Mouse (Mus musculus): ENCODE data around the gene Uvrag. TPM values are rescaled to one million over a fixed set of nuclear protein-coding genes. Genes with fewer than 3 reads are reported as not detected.
A peak's percentile ranks its signal among the peaks of the same experiment; 100 is the strongest.

Gene Uvrag
- 40.2 and 40.8 TPM in 2 replicates for polyA plus RNA-seq (2011; ENCODE audit: insufficient read length, low read depth, missing spikeins)

DNA sequence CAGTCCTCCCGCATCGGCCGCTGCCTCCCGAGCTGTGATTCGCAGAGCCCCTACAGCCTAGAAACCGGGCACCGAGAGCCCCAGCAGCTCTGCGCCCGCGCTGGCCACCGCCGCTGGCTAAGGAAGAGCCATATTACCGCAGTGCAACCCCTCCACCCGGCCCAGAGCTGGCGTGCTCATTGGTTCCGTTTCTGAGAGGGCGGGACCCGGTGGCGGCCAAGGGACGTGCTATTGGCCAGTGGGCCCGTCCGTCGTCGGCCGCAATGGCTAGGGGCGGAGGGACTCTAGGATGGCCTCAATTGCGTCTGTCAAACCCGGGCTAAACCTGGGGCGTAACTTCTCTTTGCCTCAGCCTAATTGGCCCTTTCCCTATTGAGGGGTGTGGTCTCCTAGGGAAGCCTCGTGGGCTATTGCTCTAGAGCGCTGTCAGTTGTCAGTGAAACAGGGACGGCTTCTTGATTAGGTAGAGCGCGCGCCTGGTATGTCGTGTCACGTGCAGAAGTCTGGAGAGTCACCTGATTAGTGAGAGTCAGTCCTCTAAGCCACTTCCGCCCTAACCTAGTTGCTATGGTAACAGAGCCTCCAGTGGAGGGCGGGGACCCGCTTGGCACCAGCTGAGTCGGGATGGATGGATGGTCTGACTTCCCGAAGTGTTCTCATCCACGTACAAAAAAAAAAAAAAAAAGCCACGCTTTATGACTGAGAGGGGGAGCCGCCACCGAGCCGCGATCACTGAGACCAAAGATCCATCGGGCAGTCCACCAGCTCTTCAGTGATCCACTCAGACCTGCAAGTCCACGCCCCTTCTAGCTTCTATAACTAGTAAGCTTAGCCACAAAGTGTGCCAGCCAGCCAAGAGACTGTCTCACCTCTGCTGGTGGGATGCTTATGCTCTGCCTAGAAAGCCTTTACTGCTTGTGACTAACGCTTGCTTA lies at the start of gene Uvrag:
Gene Uvrag (minus strand): TSS at position 158 of the 935 bp plus-strand sequence.
- Histone ChIP-seq H3K4me1 (ENCODE audit: control insufficient read depth, insufficient read depth, low read length) (peaks cover 10% of the 10 kb centered on the region), H3K27ac (ENCODE audit: insufficient read depth, low read length) (peak within 1 kb of the TSS; percentile 60), H3K4me3 (ENCODE audit: insufficient read depth, low read length) (peak within 1 kb of the TSS; percentile 90)
- TF ChIP-seq CTCF (IDR thresholded peaks at IDR 0.05; ENCODE audit: borderline replicate concordance, insufficient read depth, low read length) (no peak), POLR2A (IDR thresholded peaks at IDR 0.05; ENCODE audit: low read depth, low read length) (peak; percentile 91)

DNA sequence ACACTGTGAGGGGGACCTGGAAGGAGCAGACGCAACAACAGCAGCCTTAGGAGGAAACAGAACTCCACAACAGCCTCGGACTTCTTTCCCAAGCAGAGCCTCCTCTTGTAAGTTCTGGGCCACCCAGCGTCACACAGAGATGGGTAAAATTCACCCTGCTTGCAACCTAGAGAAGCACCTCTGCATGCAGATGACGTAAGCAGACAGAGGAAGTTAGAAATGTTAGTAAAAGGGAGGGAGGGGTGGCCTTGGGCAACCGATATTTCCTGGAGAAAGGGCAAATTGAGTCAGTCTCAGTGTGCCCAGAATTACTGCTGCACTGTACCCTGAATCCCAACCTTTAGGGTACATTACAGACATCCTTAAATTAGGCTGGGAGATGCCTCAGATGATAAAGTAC lies 48.9 kb upstream of the Uvrag start:
- TF ChIP-seq CTCF (IDR thresholded peaks at IDR 0.05; ENCODE audit: borderline replicate concordance, insufficient read depth, low read length), result no peak
- TF ChIP-seq POLR2A (IDR thresholded peaks at IDR 0.05; ENCODE audit: low read depth, low read length), result no peak
- H3K4me1 ChIP-seq (ENCODE audit: control insufficient read depth, insufficient read depth, low read length), result no peaks in the 10 kb centered on the region
- H3K4me3 ChIP-seq (ENCODE audit: insufficient read depth, low read length), result no peak overlapping the region
- H3K27ac ChIP-seq (ENCODE audit: insufficient read depth, low read length), result no peak overlapping the region

DNA sequence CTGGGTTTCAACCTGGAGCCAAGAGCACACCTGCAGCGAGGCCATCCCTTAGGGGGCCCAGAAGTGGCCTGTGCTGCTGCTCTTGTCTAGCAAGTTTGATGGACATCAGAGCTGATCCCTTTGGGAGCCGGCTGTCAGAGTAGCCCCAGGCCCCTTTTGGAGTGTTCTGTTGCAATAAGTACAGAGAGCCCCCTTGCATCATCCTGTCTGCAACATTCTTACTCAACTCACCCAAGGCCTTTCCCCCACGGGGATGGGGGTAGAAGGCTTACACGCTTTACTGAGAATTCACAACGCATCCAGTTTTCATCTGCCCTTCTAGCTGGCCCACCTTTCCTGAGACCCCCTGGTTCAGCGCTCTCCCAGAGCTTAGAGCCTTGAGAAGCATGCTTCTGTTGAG lies 47.7 kb upstream of the Uvrag start:
- no peaks in the 10 kb centered on the region for H3K4me1 ChIP-seq (ENCODE audit: control insufficient read depth, insufficient read depth, low read length)
- no peak overlapping the region for H3K27ac ChIP-seq (ENCODE audit: insufficient read depth, low read length)
- H3K4me3 ChIP-seq (ENCODE audit: insufficient read depth, low read length), result no peak overlapping the region
- TF ChIP-seq POLR2A (IDR thresholded peaks at IDR 0.05; ENCODE audit: low read depth, low read length) (no peak), CTCF (IDR thresholded peaks at IDR 0.05; ENCODE audit: borderline replicate concordance, insufficient read depth, low read length) (no peak)

GRCm38 (mm10) chr7:99187451-99187850 lies 46.5 kb upstream of the Uvrag start:
- TF ChIP-seq CTCF (IDR thresholded peaks at IDR 0.05; ENCODE audit: borderline replicate concordance, insufficient read depth, low read length), result no peak
- no peak for TF ChIP-seq POLR2A (IDR thresholded peaks at IDR 0.05; ENCODE audit: low read depth, low read length)
- no peaks in the 10 kb centered on the region for H3K4me1 ChIP-seq (ENCODE audit: control insufficient read depth, insufficient read depth, low read length)
- no peak overlapping the region for H3K4me3 ChIP-seq (ENCODE audit: insufficient read depth, low read length)
- H3K27ac ChIP-seq (ENCODE audit: insufficient read depth, low read length), result no peak overlapping the region

DNA sequence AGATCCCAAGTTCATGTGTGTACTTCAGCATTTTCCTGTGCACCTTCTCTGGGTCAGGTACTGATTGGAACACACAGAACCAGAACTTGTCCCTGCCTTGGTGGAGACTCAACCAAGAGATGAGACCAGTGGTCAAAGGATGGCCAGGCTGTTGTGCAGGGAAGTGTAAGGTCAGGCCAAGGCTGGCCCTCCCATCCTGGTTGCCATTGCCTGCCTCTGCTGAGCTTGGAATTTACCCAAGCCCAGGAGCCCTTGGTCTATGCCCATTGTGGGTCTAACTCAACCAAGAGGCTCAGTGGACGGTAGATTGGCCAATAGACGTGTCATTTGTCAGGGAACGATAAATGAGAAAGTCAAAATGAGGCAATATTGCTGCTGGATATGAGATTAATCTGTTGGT lies 44.5 kb upstream of the Uvrag start:
- Histone ChIP-seq H3K4me1 (ENCODE audit: control insufficient read depth, insufficient read depth, low read length) (no peaks in the 10 kb centered on the region), H3K27ac (ENCODE audit: insufficient read depth, low read length) (no peak overlapping the region), H3K4me3 (ENCODE audit: insufficient read depth, low read length) (no peak overlapping the region)
- TF ChIP-seq CTCF (IDR thresholded peaks at IDR 0.05; ENCODE audit: borderline replicate concordance, insufficient read depth, low read length) (no peak), POLR2A (IDR thresholded peaks at IDR 0.05; ENCODE audit: low read depth, low read length) (no peak)

DNA sequence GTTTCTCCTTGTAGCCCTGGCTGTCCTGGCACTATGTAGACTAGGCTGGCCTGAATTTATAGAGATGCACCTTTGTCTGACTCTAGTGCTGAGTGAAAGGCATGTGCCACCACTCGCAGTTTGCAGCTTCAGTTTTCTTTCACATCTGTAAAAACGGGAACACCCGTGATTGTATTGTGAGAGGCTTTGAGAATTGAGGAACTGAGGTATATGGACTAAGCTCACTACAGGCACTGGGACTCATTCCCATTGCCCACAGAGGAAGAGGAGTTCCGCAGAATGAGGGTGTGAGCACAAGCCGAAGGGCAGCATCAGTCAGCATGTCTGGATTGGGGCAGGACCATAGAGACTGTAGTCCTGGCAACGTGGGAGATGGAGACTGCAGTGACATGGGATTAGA lies 42.8 kb upstream of the Uvrag start:
- H3K27ac ChIP-seq (ENCODE audit: insufficient read depth, low read length), result no peak overlapping the region
- H3K4me1 ChIP-seq (ENCODE audit: control insufficient read depth, insufficient read depth, low read length), result no peaks in the 10 kb centered on the region
- H3K4me3 ChIP-seq (ENCODE audit: insufficient read depth, low read length), result no peak overlapping the region
- no peak for TF ChIP-seq CTCF (IDR thresholded peaks at IDR 0.05; ENCODE audit: borderline replicate concordance, insufficient read depth, low read length)
- no peak for TF ChIP-seq POLR2A (IDR thresholded peaks at IDR 0.05; ENCODE audit: low read depth, low read length)

GRCm38 (mm10) chr7:99182432-99183172 lies 41.7 kb upstream of the Uvrag start, which contains the start of gene Dgat2:
Gene Dgat2 (minus strand): TSS chr7:99182719.
- Histone ChIP-seq H3K4me1 (ENCODE audit: control insufficient read depth, insufficient read depth, low read length) (no peaks in the 10 kb centered on the region), H3K27ac (ENCODE audit: insufficient read depth, low read length) (no peak within 1 kb of the TSS), H3K4me3 (ENCODE audit: insufficient read depth, low read length) (peak within 1 kb of the TSS; percentile 57)
- TF ChIP-seq CTCF (IDR thresholded peaks at IDR 0.05; ENCODE audit: borderline replicate concordance, insufficient read depth, low read length), result no peak
- TF ChIP-seq POLR2A (IDR thresholded peaks at IDR 0.05; ENCODE audit: low read depth, low read length), result peak; percentile 99

GRCm38 (mm10) chr7:99181619-99182431 lies 40.9 kb upstream of the Uvrag start:
- Histone ChIP-seq H3K27ac (ENCODE audit: insufficient read depth, low read length) (no peak overlapping the region), H3K4me3 (ENCODE audit: insufficient read depth, low read length) (peak overlapping the region; percentile 57), H3K4me1 (ENCODE audit: control insufficient read depth, insufficient read depth, low read length) (no peaks in the 10 kb centered on the region)
- TF ChIP-seq POLR2A (IDR thresholded peaks at IDR 0.05; ENCODE audit: low read depth, low read length) (no peak), CTCF (IDR thresholded peaks at IDR 0.05; ENCODE audit: borderline replicate concordance, insufficient read depth, low read length) (no peak)

DNA sequence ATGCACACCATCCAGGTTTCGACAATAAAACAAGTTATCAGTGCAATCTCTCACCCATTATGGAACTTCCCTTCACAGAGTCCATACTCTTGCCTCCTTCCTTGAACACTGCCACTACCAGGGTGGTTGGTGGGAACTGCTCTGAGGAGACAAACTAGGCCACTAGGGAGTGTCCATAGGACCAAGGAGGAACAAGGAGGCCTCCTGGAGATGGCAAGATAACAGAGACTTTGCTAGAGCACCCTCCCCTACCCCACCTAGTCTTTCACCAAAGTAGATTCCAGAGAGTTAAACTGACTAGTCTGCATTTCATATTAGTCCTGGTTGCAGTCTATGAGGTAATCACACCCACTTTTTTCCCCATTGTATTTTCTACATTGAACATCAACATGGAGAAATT lies 39.2 kb upstream of the Uvrag start:
- H3K4me1 ChIP-seq (ENCODE audit: control insufficient read depth, insufficient read depth, low read length), result no peaks in the 10 kb centered on the region
- no peak overlapping the region for H3K4me3 ChIP-seq (ENCODE audit: insufficient read depth, low read length)
- H3K27ac ChIP-seq (ENCODE audit: insufficient read depth, low read length), result no peak overlapping the region
- TF ChIP-seq CTCF (IDR thresholded peaks at IDR 0.05; ENCODE audit: borderline replicate concordance, insufficient read depth, low read length) (no peak), POLR2A (IDR thresholded peaks at IDR 0.05; ENCODE audit: low read depth, low read length) (no peak)
